Mouse (Mus musculus) limb, embryonic 10.5 days (tissue): ENCODE results near the gene Myo15. TPM values are rescaled to one million over a fixed set of nuclear protein-coding genes. Genes with fewer than 3 reads are reported as not detected.
"Not testable (repeated sequence)": the region's sequence is repeated elsewhere in the genome, so short reads cannot be mapped to it uniquely, and the experiment has no call there.

Experiments
- DNase-seq: peaks from one replicate; pipeline ENCODE4 v3.0.0-alpha.2; 2017; ENCODE audit warnings: low spot score
- H3K27ac ChIP-seq: fragments of 300-500 bp; sonication (generic); 2 replicates; pipeline ENCODE4 v1.5.1; 2016; ENCODE audit warnings: mild to moderate bottlenecking
- H3K27me3 ChIP-seq: fragments of 300-500 bp; sonication (generic); 2 replicates; pipeline ENCODE4 v1.6.1; 2016; ENCODE audit warnings: low read depth, mild to moderate bottlenecking; ENCODE audit not compliant: poor library complexity, severe bottlenecking
- H3K36me3 ChIP-seq: fragments of 300-500 bp; sonication (generic); 2 replicates; pipeline ENCODE4 v1.6.1; 2016; ENCODE audit warnings: mild to moderate bottlenecking, moderate library complexity
- H3K4me1 ChIP-seq: fragments of 300-500 bp; sonication (generic); 2 replicates; pipeline ENCODE4 v1.6.1; 2016
- H3K4me3 ChIP-seq: fragments of 300-500 bp; sonication (generic); 2 replicates; pipeline ENCODE4 v1.5.1; 2016; ENCODE audit warnings: mild to moderate bottlenecking, moderate library complexity
- H3K9me3 ChIP-seq: fragments of 300-500 bp; sonication (generic); replicated peaks from 2 replicates; pipeline ENCODE4 v1.6.1; 2016; ENCODE audit warnings: mild to moderate bottlenecking
- whole genome bisulfite sequencing: fragments of 180-500 bp; shearing (Covaris S2); methylation state at CpG from one replicate; pipeline ENCODE4 v1.1.7; 2016; 5-methylcytosine and 5-hydroxymethylcytosine counted together
- polyA plus RNA-seq: library from polyadenylated mRNA; unstranded; fragments of >200 nt; fragmentation: Nextera tagmentation; extraction: Ambion mirVana; gene quantifications from 2 replicates; pipeline ENCODE4 v1.2.1, GENCODE M21; 2016

Gene Myo15
- polyA plus RNA-seq, 1 experiment from 2014 or later = 0.10 TPM

DNA sequence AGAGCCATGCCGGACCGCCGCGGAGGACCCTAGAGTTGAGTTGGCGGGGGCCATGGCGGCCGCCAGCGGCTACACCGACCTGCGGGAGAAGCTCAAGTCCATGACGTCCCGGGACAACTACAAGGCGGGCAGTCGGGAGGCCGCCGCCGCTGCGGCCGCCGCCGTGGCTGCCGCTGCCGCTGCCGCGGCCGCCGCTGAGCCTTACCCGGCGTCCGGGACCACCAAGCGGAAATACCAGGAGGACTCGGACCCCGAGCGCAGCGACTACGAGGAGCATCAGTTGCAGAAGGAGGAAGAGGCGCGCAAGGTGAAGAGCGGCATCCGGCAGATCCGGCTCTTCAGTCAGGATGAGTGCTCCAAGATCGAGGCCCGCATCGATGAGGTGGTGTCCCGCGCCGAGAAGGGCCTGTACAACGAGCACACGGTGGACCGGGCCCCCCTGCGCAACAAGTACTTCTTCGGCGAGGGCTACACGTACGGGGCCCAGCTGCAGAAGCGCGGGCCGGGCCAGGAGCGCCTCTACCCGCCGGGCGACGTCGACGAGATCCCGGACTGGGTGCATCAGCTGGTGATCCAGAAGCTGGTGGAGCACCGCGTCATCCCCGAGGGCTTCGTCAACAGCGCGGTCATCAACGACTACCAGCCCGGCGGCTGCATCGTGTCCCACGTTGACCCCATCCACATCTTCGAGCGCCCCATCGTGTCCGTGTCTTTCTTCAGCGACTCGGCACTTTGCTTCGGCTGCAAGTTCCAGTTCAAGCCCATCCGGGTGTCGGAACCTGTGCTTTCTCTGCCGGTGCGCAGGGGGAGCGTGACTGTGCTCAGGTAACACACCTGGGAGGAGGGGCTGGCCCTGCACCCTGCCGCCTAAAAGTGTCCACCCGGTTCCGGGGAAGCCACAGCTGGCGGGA is 69.5 kb downstream of the Myo15 start:
- Histone ChIP-seq H3K9me3 (no peaks in the 10 kb centered on the region), H3K27ac (peak overlapping the region; percentile 97), H3K4me3 (peak overlapping the region; percentile 84), H3K36me3 (peaks cover 36% of the 10 kb centered on the region), H3K27me3 (no peaks in the 10 kb centered on the region), H3K4me1 (peaks cover 28% of the 10 kb centered on the region)
- DNase-seq = peak; percentile 69
- WGBS = under 1% methylated on average over 93 of the region's 93 CpGs

DNA sequence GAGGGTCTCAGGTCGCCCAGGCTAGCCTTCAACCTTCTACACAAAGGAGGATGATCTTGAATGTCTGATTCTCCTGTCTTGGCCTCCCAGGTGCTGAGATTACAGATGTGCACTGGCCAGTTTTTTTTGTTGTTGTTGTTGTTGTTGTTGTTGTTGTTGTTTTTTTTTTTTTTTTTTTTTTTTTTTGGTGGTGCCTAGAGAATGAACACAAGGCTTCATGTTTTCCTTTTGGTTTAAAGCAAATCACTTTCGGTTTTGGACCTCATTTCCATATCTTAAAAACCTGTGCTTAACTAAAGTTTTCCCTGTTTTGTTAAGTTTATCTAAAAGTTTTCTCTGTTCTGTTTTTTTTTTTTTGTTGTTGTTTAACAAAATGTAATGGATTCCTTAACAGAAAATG is 70.4 kb downstream of the Myo15 start:
- Histone ChIP-seq H3K36me3 (peaks cover 42% of the 10 kb centered on the region), H3K27ac (peak overlapping the region; percentile 97), H3K4me3 (peak overlapping the region; percentile 84), H3K27me3 (no peaks in the 10 kb centered on the region), H3K4me1 (peaks cover 28% of the 10 kb centered on the region), H3K9me3 (no peaks in the 10 kb centered on the region)
- 10% methylated on average over 2 of the region's 2 CpGs for WGBS
- DNase-seq = no peak

- peaks cover 28% of the 10 kb centered on the region for H3K4me1 ChIP-seq
- DNase-seq = no peak
- H3K4me3 ChIP-seq = peak overlapping the region; percentile 84
- no peaks in the 10 kb centered on the region for H3K9me3 ChIP-seq
- H3K27me3 ChIP-seq = no peaks in the 10 kb centered on the region
- 22% methylated on average over 4 of the region's 4 CpGs for WGBS
- no peak overlapping the region for H3K27ac ChIP-seq
- peaks cover 46% of the 10 kb centered on the region for H3K36me3 ChIP-seq
Observed at GRCm38 (mm10) chr11:60540002-60540610, 71.0 kb downstream of the Myo15 start.

GRCm38 (mm10) chr11:60540761-60541160 is 71.6 kb downstream of the Myo15 start:
- Histone ChIP-seq H3K27ac (no peak overlapping the region), H3K36me3 (peaks cover 53% of the 10 kb centered on the region), H3K4me3 (peak overlapping the region; percentile 84), H3K27me3 (no peaks in the 10 kb centered on the region), H3K4me1 (peaks cover 26% of the 10 kb centered on the region), H3K9me3 (no peaks in the 10 kb centered on the region)
- 72% methylated on average over 2 of the region's 2 CpGs for WGBS
- DNase-seq = no peak

DNA sequence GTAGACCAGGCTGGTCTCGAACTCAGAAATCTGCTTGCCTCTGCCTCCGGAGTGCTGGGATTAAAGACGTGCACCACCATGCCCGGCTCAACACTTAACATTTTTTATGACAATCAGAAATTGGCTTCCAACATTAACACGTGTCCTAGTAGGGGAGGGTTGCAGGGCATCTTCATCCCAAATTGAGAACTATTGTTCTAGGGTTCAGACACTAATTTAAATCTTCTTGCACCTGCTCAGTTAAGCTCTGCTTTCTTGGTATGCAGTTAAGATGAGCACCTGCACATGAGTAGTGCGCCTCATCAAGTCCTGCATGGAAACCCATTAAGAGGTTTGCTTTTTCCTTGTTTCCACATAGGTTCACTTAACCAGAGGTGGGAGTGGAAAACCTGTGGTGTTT is 72.7 kb downstream of the Myo15 start:
- Histone ChIP-seq H3K4me1 (peaks cover 16% of the 10 kb centered on the region), H3K4me3 (no peak overlapping the region), H3K9me3 (no peaks in the 10 kb centered on the region), H3K36me3 (peaks cover 63% of the 10 kb centered on the region), H3K27me3 (no peaks in the 10 kb centered on the region), H3K27ac (no peak overlapping the region)
- WGBS = 92% methylated on average over 6 of the region's 6 CpGs
- DNase-seq = no peak

GRCm38 (mm10) chr11:60543211-60543610 is 74.1 kb downstream of the Myo15 start:
- not testable (repeated sequence) for DNase-seq, H3K27ac ChIP-seq, H3K9me3 ChIP-seq, H3K27me3 ChIP-seq, H3K4me3 ChIP-seq
- Histone ChIP-seq H3K36me3 (peaks cover 77% of the 10 kb centered on the region), H3K4me1 (peaks cover 16% of the 10 kb centered on the region)
- WGBS = 89% methylated on average over 5 of the region's 5 CpGs

- H3K9me3 ChIP-seq = no peaks in the 10 kb centered on the region
- DNase-seq = no peak
- no peak overlapping the region for H3K4me3 ChIP-seq
- H3K4me1 ChIP-seq = peaks cover 10% of the 10 kb centered on the region
- H3K27ac ChIP-seq = no peak overlapping the region
- WGBS = 91% methylated on average over 4 of the region's 4 CpGs
- peaks cover 89% of the 10 kb centered on the region for H3K36me3 ChIP-seq
- H3K27me3 ChIP-seq = no peaks in the 10 kb centered on the region
Observed at GRCm38 (mm10) chr11:60545433-60545832, 76.3 kb downstream of the Myo15 start.

DNA sequence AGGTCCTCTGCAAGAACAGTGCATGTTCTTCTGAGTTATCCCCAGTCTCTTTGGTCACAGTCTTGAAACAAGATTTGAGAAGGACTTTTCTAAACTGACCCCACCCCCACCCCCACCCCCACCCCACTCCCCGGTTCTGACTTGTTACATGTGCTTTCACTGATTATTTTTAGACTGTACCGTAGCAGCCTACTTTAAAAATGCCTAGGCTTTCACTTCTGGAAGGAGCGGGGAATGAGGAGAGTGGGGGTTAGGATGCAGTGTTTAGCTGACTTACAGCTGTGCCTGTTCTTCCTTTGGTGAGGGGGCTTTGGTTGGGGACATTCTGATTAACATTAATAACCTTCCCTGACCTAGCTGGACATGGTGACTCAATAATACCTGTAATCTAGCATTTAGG is 79.0 kb downstream of the Myo15 start:
- H3K27ac ChIP-seq = no peak overlapping the region
- WGBS = 94% methylated on average over 3 of the region's 3 CpGs
- DNase-seq = no peak
- no peak overlapping the region for H3K4me3 ChIP-seq
- H3K4me1 ChIP-seq = 0 out of 2 replicates have a peak, but pooled peaks cover 3% of the 10 kb centered on the region
- H3K9me3 ChIP-seq = no peaks in the 10 kb centered on the region
- H3K27me3 ChIP-seq = no peaks in the 10 kb centered on the region
- peaks cover 95% of the 10 kb centered on the region for H3K36me3 ChIP-seq

DNA sequence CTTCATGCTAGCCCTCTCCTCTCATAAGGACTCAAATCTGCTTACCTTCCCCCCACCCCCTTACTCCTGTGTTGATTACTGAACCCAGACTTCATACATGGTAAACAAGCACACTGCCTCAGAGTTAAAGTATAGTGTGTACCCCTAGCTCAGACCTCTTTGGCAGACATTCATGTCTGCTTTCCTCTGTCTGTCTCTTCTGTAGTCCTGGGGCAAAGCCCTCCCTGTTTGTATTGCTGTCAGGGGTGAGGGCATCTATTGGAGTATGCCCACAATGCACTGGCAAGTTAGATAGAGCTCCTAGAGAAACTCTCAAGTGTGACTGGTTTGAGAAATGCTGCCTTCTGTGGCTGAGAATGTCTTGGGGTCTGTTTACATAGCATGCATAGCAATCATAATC is 84.0 kb downstream of the Myo15 start:
- Histone ChIP-seq H3K27me3 (no peaks in the 10 kb centered on the region), H3K36me3 (peaks cover 100% of the 10 kb centered on the region), H3K4me3 (no peak overlapping the region), H3K27ac (no peak overlapping the region), H3K4me1 (no peaks in the 10 kb centered on the region), H3K9me3 (no peaks in the 10 kb centered on the region)
- no peak for DNase-seq

DNA sequence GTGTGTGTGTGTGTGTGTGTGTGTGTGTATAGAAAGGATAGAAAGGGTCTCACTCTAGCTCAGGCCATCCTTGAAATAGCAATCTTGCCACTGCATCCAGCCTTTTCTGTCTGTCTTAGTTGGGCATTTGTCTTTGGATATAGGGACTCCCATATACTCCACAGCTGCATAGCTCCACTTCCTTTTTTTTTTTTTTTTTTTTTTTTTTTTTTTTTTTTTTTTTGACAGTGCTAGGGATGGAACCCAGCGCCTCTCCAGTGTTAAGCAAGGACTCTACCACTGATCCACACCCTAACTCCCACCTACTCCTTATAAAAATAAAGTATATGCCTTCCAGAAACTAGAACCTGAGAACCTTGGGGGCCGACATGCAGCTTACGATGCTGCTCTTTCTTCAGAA is 88.5 kb downstream of the Myo15 start:
- Histone ChIP-seq H3K9me3 (no peaks in the 10 kb centered on the region), H3K27ac (no peak overlapping the region), H3K4me3 (no peak overlapping the region), H3K36me3 (peaks cover 76% of the 10 kb centered on the region), H3K4me1 (no peaks in the 10 kb centered on the region), H3K27me3 (no peaks in the 10 kb centered on the region)
- WGBS = 88% methylated on average over 3 of the region's 3 CpGs
- DNase-seq = no peak

DNA sequence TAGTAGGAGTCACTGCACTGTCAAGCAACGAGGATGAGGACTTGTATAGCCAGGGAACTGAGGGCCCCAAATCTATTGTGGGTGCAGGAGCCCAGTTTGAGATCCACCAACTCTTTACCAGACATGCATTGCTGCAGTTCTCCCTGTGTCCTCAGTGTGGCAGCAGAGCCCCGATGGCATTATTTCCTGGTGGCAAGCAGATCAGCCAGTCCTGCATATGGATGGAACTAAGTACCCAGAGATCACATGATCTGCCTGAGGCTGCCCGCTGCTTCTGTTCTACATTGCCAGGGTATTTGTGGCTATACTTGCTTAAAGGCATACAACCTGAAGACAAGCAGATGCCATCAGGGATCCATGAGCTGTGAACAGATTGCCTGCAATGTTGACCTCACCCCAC is 90.2 kb downstream of the Myo15 start:
- peaks cover 59% of the 10 kb centered on the region for H3K36me3 ChIP-seq
- no peaks in the 10 kb centered on the region for H3K27me3 ChIP-seq
- H3K4me3 ChIP-seq = no peak overlapping the region
- peak; percentile 69 for DNase-seq
- WGBS = 28% methylated on average over 3 of the region's 3 CpGs
- no peaks in the 10 kb centered on the region for H3K4me1 ChIP-seq
- no peaks in the 10 kb centered on the region for H3K9me3 ChIP-seq
- no peak overlapping the region for H3K27ac ChIP-seq

DNA sequence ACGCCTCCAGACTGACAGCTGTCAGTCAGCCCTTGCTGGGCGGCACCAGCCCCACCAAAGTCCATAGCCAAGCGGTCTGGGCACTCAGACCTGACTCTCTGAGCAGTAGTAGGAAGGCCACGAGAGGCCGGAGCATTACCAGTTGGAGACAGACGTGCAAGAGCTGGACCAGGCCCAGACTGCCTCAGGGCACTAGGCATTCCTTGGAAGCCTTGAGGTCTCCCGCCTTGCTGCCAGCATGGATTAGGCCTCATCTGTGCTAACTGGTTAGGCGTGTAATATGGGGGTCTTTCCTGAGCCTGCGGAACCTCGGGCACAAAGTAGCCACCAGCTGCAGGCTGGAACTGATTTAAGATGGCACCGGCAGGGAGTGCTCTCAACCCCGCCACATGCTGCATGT is 104.9 kb downstream of the Myo15 start:
- WGBS = 83% methylated on average over 12 of the region's 12 CpGs
- not testable (repeated sequence) for H3K4me3 ChIP-seq, H3K9me3 ChIP-seq, H3K27ac ChIP-seq, DNase-seq, H3K36me3 ChIP-seq, H3K4me1 ChIP-seq, H3K27me3 ChIP-seq
